Mouse (Mus musculus): ENCODE results near the gene Slc50a1. TPM values are rescaled to one million over a fixed set of nuclear protein-coding genes. Genes with fewer than 3 reads are reported as not detected.

Gene Slc50a1
- total and polyA plus RNA-seq, 3 experiments = 41.8 to 56.0 (median 50.9) TPM

GRCm38 (mm10) chr3:89277281-89278021 is 7.1 kb upstream of the Slc50a1 start:
- Histone ChIP-seq H3K9me3 (replicated peaks; ENCODE audit: low read length) (no peaks in the 10 kb centered on the region), H3K27ac (ENCODE audit: insufficient read depth, low read depth) (no peak overlapping the region), H3K4me3 (replicated peaks in 1 of 3; ENCODE audit: low read depth in 2 of 3, low read length in 2 of 3, poor library complexity in 1 of 3) (no peak overlapping the region), H3K9ac (ENCODE audit: insufficient read depth, low read depth) (no peak overlapping the region), H3K79me2 (replicated peaks; ENCODE audit: control insufficient read depth, extremely low read depth, insufficient read depth, poor library complexity, severe bottlenecking) (no peaks in the 10 kb centered on the region), H3K4me2 (ENCODE audit: insufficient read depth, low read depth, poor library complexity, severe bottlenecking) (no peak overlapping the region), H3K4me1 (ENCODE audit: control insufficient read depth in 1 of 2, insufficient read depth in 2 of 2) (peaks cover 13 to 25% of the 10 kb centered on the region in 2 experiments), H3K36me3 (replicated peaks in 1 of 2; ENCODE audit: control insufficient read depth in 1 of 2, insufficient read depth in 1 of 2, low read length in 1 of 2) (no peaks in the 10 kb centered on the region), H3K27me3 (replicated peaks) (peaks cover 7% of the 10 kb centered on the region)
- in situ Hi-C loops (cut with MboI; ENCODE audit: low pct_ligation_motif_present, low pct_unique_long_range_greater_than_20kb, low sequenced_read_pairs) = no loop called here
- TF ChIP-seq MXI1 (IDR thresholded peaks at IDR 0.05; ENCODE audit: low read depth, low read length) (no peak), ZC3H11A (IDR thresholded peaks at IDR 0.05; ENCODE audit: low read depth, low read length) (no peak), JUND (conservative IDR thresholded peaks at IDR 0.05; ENCODE audit: low read depth, low read length) (no peak), CHD2 (IDR thresholded peaks at IDR 0.05; ENCODE audit: low read length) (no peak), POLR2A (IDR thresholded peaks at IDR 0.05; ENCODE audit: low read depth, low read length) (no peak), USF2 (conservative IDR thresholded peaks at IDR 0.05; ENCODE audit: low read depth, low read length) (no peak), KAT2A (IDR thresholded peaks at IDR 0.05; ENCODE audit: insufficient replicate concordance, low read length) (no peak), ELF1 (IDR thresholded peaks at IDR 0.05; ENCODE audit: low read depth, low read length) (no peak), USF1 (IDR thresholded peaks at IDR 0.05; ENCODE audit: low read depth, low read length) (no peak)
- dilution Hi-C loops (cut with MboI; ENCODE audit: extremely low pct_ligation_motif_present, extremely low pct_unique_long_range_greater_than_20kb, low sequenced_read_pairs) = no loop called here
- no peak for DNase-seq (ENCODE audit: extremely low read depth)

DNA sequence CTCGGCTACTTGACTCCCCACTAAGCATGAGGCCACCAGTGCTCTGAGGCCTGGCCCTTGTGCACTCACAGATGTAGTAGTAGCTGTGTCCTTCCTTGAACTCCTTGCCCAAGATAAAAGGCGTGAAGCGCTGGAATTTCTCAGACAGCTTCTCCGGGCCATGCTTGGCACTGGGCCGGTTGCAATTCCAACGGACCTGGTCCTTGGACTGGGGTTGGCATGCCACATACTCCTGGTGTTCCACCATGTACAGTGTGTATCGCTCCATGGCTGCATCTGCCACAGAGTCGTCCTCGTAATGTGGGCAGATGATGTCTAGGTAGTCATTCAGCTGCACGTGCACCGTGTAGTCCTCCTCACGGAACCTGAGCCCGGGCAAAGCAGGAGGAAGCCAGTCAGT is 5.7 kb upstream of the Slc50a1 start:
- Histone ChIP-seq H3K4me2 (ENCODE audit: insufficient read depth, low read depth, poor library complexity, severe bottlenecking) (no peak overlapping the region), H3K36me3 (replicated peaks in 1 of 2; ENCODE audit: control insufficient read depth in 1 of 2, insufficient read depth in 1 of 2, low read length in 1 of 2) (no peaks in the 10 kb centered on the region), H3K27me3 (replicated peaks) (peaks cover 7% of the 10 kb centered on the region), H3K4me3 (replicated peaks in 1 of 3; ENCODE audit: low read depth in 2 of 3, low read length in 2 of 3, poor library complexity in 1 of 3) (no peak overlapping the region), H3K27ac (ENCODE audit: insufficient read depth, low read depth) (no peak overlapping the region), H3K79me2 (replicated peaks; ENCODE audit: control insufficient read depth, extremely low read depth, insufficient read depth, poor library complexity, severe bottlenecking) (no peaks in the 10 kb centered on the region), H3K4me1 (ENCODE audit: control insufficient read depth in 1 of 2, insufficient read depth in 2 of 2) (peaks cover 10 to 15% of the 10 kb centered on the region in 2 experiments), H3K9ac (ENCODE audit: insufficient read depth, low read depth) (no peak overlapping the region), H3K9me3 (replicated peaks; ENCODE audit: low read length) (no peaks in the 10 kb centered on the region)
- TF ChIP-seq NELFE (IDR thresholded peaks at IDR 0.05; ENCODE audit: low read depth, low read length) (no peak), USF2 (conservative IDR thresholded peaks at IDR 0.05; ENCODE audit: low read depth, low read length) (no peak), ZKSCAN1 (IDR thresholded peaks at IDR 0.05; ENCODE audit: borderline replicate concordance, low read depth, low read length) (no peak), JUND (conservative IDR thresholded peaks at IDR 0.05; ENCODE audit: low read depth, low read length) (no peak), MYC (IDR thresholded peaks at IDR 0.05; ENCODE audit: low read depth, low read length) (no peak), MXI1 (IDR thresholded peaks at IDR 0.05; ENCODE audit: low read depth, low read length) (no peak), IRF4 (IDR thresholded peaks at IDR 0.05; ENCODE audit: low read depth, low read length) (no peak), CTCF (conservative IDR thresholded peaks at IDR 0.05 in 1 of 2, IDR thresholded peaks at IDR 0.05 in 1 of 2; ENCODE audit: low read depth in 2 of 2, low read length in 2 of 2) (no peak), E2F4 (IDR thresholded peaks at IDR 0.05; ENCODE audit: insufficient replicate concordance, low read depth, low read length) (no peak), JUN (IDR thresholded peaks at IDR 0.05; ENCODE audit: insufficient read depth, low read depth, low read length) (no peak), PAX5 (IDR thresholded peaks at IDR 0.05; ENCODE audit: low read length) (no peak), EP300 (IDR thresholded peaks at IDR 0.05; ENCODE audit: low read length) (no peak), ELF1 (IDR thresholded peaks at IDR 0.05; ENCODE audit: low read depth, low read length) (no peak), POLR2A (IDR thresholded peaks at IDR 0.05; ENCODE audit: low read depth, low read length) (no peak), ZNF384 (IDR thresholded peaks at IDR 0.05; ENCODE audit: low read depth, low read length) (no peak), ZMIZ1 (IDR thresholded peaks at IDR 0.05; ENCODE audit: low read depth, low read length) (no peak), USF1 (IDR thresholded peaks at IDR 0.05; ENCODE audit: low read depth, low read length) (no peak), POLR2AphosphoS2 (IDR thresholded peaks at IDR 0.05; ENCODE audit: low read depth, low read length) (no peak), KAT2A (IDR thresholded peaks at IDR 0.05; ENCODE audit: insufficient replicate concordance, low read length) (no peak)
- in situ Hi-C loops (cut with MboI; ENCODE audit: low pct_ligation_motif_present, low pct_unique_long_range_greater_than_20kb, low sequenced_read_pairs) (no loop called here), dilution Hi-C loops (cut with MboI; ENCODE audit: extremely low pct_ligation_motif_present, extremely low pct_unique_long_range_greater_than_20kb, low sequenced_read_pairs) (no loop called here)
- no peak for DNase-seq (ENCODE audit: extremely low read depth)

Data from CH12.LX (cell line).